In the genomic region with DNA sequence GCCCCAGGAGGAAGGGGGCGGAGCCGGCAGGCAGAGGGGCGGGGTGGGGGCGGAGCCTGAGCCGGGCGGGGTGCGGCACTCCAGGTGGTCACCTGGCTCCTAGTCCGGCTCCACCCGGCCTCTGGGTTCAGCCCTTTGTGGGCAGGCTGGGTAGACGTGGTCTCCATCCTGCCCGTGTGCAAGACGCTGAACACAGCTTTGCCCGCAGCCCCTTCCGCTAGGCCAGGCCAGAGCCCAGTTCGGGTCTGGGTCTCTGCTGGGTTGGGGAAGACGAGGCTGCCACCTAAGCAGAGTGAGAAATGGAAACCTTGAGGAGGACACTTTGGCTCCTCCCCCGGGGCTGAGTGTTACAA, we compare ENCODE assay signal across 8 mouse cellular contexts.
DNase-seq lines count a peak whose midpoint lies in the region; ATAC-seq and TF ChIP-seq lines count a peak whose summit lies in the region.

No protein-coding gene starts in this region.

- intact Hi-C loops in heart, postnatal 10 days (cut with DNase I), result loop anchor here (5.0 kb wide), 1 partner anchor 91 kb away; no protein-coding TSS in a partner anchor
- intact Hi-C loops in gastrocnemius, postnatal 14 days (cut with DNase I; ENCODE audit: low total_unique reads), result no loop called here

- TF ChIP-seq CTCF in heart, postnatal 0 days (IDR thresholded peaks at IDR 0.05; ENCODE audit: low read depth), result no peak

- H3K4me3 ChIP-seq in heart, postnatal 0 days (ENCODE audit: low read depth, low read length), result peak overlapping the region; percentile 62
- peak overlapping the region; percentile 63 for H3K4me3 ChIP-seq in hindbrain, embryonic 12.5 days
- peak overlapping the region; percentile 64 for H3K4me3 ChIP-seq in midbrain, embryonic 13.5 days (replicated peaks)

- H3K4me1 ChIP-seq in heart, postnatal 0 days (ENCODE audit: control insufficient read depth, insufficient read depth), result no peaks in the 10 kb centered on the region
- H3K4me1 ChIP-seq in hindbrain, embryonic 12.5 days, result peaks cover 15% of the 10 kb centered on the region
- peaks cover 18% of the 10 kb centered on the region for H3K4me1 ChIP-seq in midbrain, embryonic 13.5 days (replicated peaks)

- ATAC-seq in heart, postnatal 0 days (ENCODE audit: insufficient read depth, low read depth), result no peak; the same call in 1 of the 2 replicates
- peak; percentile 11 for ATAC-seq in activated CD4-positive, CD25-positive, alpha-beta regulatory T cell, adult 4 months
- peak; percentile 78 for ATAC-seq in hindbrain, embryonic 12.5 days (ENCODE audit: low FRiP score)
- peak; percentile 85 for ATAC-seq in midbrain, embryonic 13.5 days

- peak overlapping the region; percentile 40 for H3K27ac ChIP-seq in heart, postnatal 0 days (ENCODE audit: low read depth)
- peak overlapping the region; percentile 25; the same call in 1 of the 2 replicates for H3K27ac ChIP-seq in hindbrain, embryonic 12.5 days
- 0 out of 2 replicates have a peak overlapping the region, but pooled peaks have one; percentile 9 for H3K27ac ChIP-seq in midbrain, embryonic 13.5 days

- no peak for DNase-seq in heart, postnatal 0 days (ENCODE audit: low spot score)
- DNase-seq in heart, postnatal 10 days, result no peak
- DNase-seq in right cerebral cortex, postnatal 14 days, result no peak
- DNase-seq in gastrocnemius, postnatal 14 days, result no peak
- DNase-seq in layer of hippocampus, adult 9-11 months, result no peak

- no peak for TF ChIP-seq EP300 in heart, postnatal 0 days (IDR thresholded peaks at IDR 0.05; ENCODE audit: low read depth)

- no peaks in the 10 kb centered on the region for H3K36me3 ChIP-seq in heart, postnatal 0 days (replicated peaks; ENCODE audit: control insufficient read depth, insufficient read depth, low read length)
- H3K36me3 ChIP-seq in hindbrain, embryonic 12.5 days, result no peaks in the 10 kb centered on the region
- H3K36me3 ChIP-seq in midbrain, embryonic 13.5 days, result no peaks in the 10 kb centered on the region

- 3% methylated on average over 15 of the region's 17 CpGs for WGBS in heart, postnatal 0 days
- 3% methylated on average over 17 of the region's 17 CpGs for WGBS in hindbrain, embryonic 12.5 days
- 3% methylated on average over 12 of the region's 17 CpGs for WGBS in midbrain, embryonic 13.5 days

- no peaks in the 10 kb centered on the region for H3K9me3 ChIP-seq in heart, postnatal 0 days (replicated peaks; ENCODE audit: control insufficient read depth, low read length)
- H3K9me3 ChIP-seq in hindbrain, embryonic 12.5 days (replicated peaks), result no peaks in the 10 kb centered on the region
- H3K9me3 ChIP-seq in midbrain, embryonic 13.5 days, result no peaks in the 10 kb centered on the region

- H3K27me3 ChIP-seq in heart, postnatal 0 days (ENCODE audit: control insufficient read depth, insufficient read depth, low read length), result no peaks in the 10 kb centered on the region
- peaks cover 12% of the 10 kb centered on the region for H3K27me3 ChIP-seq in hindbrain, embryonic 12.5 days
- peaks cover 23% of the 10 kb centered on the region for H3K27me3 ChIP-seq in midbrain, embryonic 13.5 days

- no peak overlapping the region for H3K9ac ChIP-seq in heart, postnatal 0 days (replicated peaks; ENCODE audit: low read depth, low read length)
- peak overlapping the region; percentile 69; the same call in 1 of the 2 replicates for H3K9ac ChIP-seq in hindbrain, embryonic 12.5 days
- peak overlapping the region; percentile 69 for H3K9ac ChIP-seq in midbrain, embryonic 13.5 days (replicated peaks)

- peak overlapping the region; percentile 94 for H3K4me2 ChIP-seq in heart, postnatal 0 days (ENCODE audit: low read depth, low read length)
- H3K4me2 ChIP-seq in hindbrain, embryonic 12.5 days (replicated peaks), result peak overlapping the region; percentile 93
- H3K4me2 ChIP-seq in midbrain, embryonic 13.5 days (replicated peaks), result peak overlapping the region; percentile 100
